Mouse (Mus musculus) retina, postnatal 7 days (tissue): ENCODE measurements around the gene Vmn2r118.

ENCODE experiments used
- DNase-seq: peaks from one replicate; pipeline ENCODE4 v3.0.0-alpha.2; 2012; ENCODE audit warnings: low read depth, low spot score

Vmn2r118 gene

GRCm38 (mm10) chr17:55625092-55625491 is at the start of gene Vmn2r118:
Vmn2r118 (minus strand) TSS chr17:55625192.
- DNase-seq: no peak

- no peak for DNase-seq
These were observed 36.1 kb upstream of the Vmn2r118 start for GRCm38 (mm10) chr17:55661099-55661498.

- no peak for DNase-seq
These were observed 34.2 kb downstream of the Vmn2r118 start for GRCm38 (mm10) chr17:55590838-55591237.

DNA sequence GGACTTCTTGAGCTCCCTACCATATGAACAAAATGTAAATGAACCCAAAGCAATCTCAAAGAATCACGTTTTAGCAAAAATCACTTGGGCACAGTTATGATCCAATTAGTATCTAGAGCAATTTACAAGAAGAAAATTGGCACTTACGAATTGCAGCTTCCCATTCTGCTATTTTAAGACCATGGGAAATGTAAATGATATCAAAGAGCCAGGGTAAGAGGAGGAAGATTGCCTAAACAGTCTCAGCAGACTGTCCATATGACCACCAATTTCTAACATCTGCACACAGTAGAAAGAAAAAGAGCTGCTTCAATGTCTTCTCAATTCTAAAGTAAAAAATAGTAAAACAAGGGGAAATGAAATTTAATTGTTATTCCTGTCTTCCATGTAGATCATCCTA is 63.2 kb downstream of the Vmn2r118 start:
- DNase-seq: no peak

GRCm38 (mm10) chr17:55548476-55548875 is 76.5 kb downstream of the Vmn2r118 start:
- DNase-seq: no peak
